Mouse (Mus musculus) layer of hippocampus, adult 8-10 months (tissue): ENCODE results near the gene Hcfc1. TPM values are rescaled to one million over a fixed set of nuclear protein-coding genes. Genes with fewer than 3 reads are reported as not detected.

Source experiments
- DNase-seq, 2 experiments: peaks; one replicate each; pipeline ENCODE4 v3.0.0; 2022; ENCODE audit warnings: low spot score in 2 of 2
- total RNA-seq, 4 experiments: library from RNA; stranded (reverse); gene quantifications; 2 replicates each; pipeline ENCODE4 v1.2.4; 2022

Hcfc1 gene
- total RNA-seq: 10 to 100 TPM; 72.7 to 77.3 (median 73.3) TPM

DNA sequence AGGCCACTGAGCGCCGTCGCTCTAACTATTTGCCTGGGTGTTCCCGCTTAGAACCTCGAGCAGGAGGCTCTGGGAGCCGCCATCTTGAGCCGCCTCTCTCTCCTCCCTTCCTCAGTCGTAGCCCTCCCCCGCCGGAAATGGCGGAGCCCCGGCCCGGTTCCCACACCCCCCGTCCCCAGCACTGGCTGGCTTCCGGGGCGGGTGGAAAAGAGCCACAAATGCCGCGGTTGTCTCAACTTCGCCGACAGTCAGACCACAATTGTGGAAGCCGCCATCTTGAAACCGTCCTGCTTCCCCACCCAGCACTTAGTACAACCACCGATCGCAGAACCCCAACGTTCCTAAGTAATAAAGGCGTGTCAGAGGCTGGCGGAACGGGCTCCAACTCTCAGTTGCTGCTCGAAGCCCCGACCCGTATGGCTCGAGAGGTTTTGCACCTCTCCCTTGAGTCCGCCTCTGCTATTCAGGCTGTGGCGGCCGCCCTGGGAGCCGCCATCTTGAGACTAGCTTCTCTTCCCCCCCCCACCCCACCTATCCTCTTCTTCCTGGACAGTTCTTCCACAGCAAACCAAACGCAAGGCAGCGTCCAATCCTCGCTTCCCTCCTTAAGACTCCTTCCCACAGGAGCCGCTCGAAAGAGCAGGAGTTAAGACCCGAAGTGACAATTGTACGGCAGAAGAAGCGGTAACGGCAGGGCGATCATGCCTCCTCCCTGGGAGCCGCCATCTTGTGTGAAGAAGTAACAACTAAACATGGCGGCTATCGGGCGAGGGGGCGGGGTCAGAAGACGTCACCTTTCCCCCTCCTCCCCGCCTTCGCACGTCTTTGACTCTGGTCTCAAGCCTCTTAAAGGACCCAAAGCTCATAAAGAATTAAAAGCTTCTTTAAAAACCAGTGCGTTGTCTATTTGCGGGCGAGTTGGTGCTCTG lies at the start of gene Hcfc1:
Gene Hcfc1 (minus strand): TSS at position 110 of the 929 bp plus-strand sequence.
- peak; percentile 89 to 92 for DNase-seq

DNA sequence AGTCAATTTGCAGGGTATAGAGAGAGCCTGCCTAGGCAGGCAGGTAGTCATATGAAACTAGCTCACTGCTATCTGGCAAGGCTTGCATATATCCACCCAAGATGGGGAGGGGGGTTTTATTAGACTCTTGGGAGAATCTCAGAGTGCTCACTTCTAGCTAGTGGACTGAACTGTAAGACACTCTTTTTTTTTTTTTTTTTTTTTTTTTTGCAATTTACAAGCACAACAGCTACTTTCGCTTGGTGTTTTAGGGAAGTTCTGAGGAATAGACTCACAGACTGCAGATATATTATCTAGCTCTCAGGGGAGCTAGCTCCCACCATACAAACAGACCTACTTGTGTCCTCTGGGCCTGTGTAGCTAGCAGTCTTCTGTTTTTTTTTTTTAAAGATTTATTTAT lies 48.4 kb upstream of the Hcfc1 start:
- no peak for DNase-seq

DNA sequence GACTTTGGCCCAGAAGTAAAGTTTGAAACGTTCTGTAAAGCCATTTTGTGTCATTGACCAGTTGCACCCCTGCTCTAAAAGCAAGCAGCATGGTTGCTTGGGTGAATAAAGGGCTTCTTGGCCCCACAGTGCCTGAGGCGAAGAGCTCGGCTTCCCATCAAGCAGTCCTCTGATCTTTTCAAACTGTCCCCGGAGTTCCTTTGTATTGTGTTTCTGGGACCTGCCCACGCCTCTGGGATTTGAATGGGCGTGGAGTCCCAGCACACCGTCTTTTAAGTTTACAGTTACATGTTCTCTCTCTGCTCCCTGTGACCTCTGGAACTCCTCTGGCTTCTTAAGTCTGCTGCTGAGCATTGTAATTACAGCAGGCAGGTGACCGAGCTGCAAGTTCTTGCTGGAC lies 41.9 kb upstream of the Hcfc1 start:
- DNase-seq: no peak

DNA sequence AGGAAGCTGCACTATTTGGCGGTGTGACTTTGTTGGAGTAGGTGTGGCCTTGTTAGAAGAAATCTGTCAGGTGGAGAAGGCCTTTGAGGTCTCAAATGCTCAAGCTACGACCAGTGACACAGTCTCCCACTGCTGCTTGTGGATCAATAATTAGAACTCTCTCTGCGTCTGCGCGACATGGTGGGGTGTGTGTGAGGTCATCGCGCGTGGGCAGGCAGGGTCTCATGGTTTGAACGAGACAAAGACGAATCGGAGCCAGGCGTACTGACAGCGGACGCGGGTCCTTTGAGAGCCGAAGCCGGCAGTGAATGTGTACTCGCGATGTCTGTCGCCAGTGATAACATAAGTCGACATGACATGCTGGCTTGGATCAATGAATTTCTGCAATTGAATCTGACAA lies 40.2 kb upstream of the Hcfc1 start:
- DNase-seq: no peak

DNA sequence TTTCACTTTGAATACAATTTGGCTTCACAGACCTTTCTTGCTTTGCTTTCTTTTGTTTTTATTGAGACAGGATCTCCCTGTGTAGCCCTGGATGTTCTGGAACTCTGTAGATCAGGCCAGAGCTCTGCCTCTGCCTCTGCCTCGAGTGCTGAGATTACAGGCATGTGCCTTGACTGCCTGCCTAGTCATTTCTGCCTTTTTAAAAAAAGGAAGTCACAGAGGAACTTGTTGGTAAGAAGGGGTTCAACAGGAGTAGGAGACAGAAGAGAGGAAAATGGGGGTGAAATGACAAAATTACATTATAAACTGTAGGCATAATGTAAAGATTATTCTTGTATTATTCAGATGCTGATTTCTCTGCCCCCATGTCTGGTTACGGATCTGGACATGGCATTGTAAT lies 37.5 kb upstream of the Hcfc1 start:
- no peak for DNase-seq

DNA sequence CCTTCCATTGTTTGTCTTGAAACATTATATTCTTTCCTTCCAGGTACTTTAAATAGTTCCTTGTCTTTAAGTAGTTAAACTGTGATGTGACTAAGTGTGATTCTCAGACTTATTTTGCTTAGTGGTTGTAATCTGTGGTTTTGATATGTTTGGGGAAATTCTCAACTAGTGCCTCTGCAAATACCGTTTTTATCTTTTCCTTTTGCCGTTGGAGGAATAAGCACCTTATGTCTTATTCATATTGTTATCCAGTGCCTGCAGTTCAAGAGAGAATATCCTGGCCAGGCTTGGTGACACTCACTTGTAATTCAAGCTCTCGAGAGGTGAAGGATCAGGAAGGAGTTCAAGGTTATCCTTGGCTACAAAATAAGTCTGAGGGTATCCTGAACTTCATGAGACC lies 34.9 kb upstream of the Hcfc1 start:
- no peak for DNase-seq

DNA sequence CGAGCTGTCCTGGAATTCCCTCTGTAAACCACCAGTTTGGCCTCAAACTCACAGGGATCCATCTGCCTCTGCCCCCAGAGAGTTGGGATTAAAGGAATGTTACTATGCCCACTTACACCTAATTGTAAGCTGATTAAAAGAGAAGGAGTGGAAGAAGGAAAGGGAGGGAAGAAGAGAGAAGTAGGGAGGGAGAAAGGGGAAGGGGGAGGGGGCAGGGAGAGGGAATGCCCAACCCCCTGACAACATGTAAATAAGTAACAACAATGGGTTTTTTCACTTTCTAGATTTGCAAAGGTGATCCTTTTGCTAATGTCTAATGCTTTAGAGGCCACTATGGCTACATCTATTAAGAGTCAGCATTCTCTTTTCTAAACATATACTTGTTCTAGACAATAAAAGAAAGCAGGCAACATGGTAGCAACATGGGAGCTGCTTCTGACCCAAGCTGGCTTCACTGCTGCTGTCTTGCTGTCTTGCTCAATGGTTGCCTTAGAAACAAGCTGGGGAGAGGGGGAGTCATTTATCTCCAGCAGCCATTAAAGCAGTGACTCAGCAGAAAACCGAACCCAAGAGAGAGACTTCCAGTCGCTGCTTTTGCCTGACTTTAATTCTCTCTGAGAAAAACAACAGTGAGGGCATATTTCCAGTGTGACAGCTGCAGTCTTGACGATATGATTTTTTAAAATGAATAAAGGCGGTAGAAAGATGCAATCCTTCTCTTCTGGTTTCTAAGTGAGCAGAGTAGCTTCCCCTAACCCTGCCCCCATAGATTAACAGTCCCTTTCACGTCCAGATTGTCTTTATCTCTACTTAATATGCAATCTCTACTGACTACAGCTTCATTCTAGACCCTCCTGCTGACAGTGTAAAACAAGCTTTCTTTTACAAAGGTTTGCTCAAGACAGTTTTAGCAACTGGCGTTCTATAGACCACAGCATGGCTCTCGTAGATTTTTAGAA lies 33.0 kb upstream of the Hcfc1 start:
- DNase-seq: peak; percentile 52 to 67

DNA sequence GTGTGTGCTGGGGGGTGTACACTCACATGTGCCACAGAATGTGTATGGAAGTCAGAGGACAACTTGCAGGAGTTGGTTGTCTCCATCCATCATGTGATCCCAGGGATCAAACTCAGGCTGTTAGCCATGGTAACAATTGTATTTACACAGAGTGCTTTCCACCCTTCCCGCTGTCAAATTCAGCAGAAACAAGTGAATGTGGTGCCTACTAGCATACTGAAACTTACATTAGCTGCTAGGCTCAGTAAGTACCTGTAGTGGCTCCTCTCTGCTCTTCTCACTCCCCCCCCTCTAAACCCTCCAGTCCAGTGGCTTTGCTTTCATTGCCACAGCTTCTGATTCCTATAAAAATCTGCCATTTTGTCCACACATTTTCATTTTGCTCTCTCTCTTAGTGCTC lies 11.6 kb upstream of the Hcfc1 start:
- no peak for DNase-seq

DNA sequence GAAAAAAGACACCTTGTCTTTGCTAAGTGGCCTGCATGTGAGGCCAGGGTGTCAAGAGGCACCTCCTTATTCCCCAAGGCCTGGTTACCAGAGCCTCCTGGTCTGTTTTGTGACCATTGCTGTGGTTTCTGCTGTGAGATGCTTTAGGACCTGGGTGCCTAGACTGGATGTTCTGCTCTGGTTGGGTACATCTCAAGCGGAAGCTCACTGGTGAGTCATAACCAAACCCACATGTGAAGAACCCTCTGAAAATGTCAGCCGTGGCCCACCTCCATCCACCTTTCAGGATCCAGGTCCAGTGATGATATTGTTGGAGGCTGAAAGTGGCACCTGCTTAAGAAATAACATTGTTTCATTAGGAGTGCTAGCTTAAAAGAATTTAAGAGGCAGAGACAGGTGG lies 10.1 kb upstream of the Hcfc1 start:
- no peak for DNase-seq

DNA sequence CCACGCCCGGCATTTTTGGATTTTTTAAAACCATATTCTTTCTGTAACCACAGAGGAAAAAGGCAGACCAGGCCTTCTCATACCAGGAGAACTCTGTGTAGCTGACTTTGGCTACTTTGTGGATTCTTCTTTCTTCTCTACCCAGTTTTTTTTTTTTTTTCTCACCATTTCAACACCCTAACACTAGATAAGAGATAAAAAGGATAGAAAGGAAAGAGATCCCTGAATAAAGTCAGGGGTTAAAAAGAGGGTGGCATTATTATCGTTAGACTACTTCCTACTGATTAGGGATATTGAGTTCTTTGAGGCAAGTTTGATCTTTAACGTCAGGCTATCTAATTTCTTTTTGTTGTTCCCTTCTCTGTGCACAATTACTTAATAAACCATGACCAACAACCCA lies 6.6 kb upstream of the Hcfc1 start:
- no peak for DNase-seq

DNA sequence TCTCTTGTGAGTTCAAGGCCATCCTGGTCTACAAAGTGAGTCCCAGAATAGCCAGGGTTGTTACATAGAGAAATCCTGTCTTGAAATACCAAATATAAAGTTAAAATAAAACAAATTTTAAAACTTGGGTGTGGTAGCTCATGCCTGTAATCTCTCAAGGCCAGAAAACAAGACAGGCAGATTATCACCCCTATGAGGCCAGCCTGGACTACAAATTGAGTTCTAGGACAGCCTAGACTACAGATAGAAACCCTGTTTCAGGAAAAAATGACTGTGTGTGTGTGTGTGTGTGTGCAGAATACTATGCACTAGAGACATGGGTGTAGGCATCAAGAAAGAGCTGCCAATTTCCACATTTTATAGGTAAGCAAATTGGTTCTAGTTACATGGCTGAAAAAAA lies 4.6 kb upstream of the Hcfc1 start:
- DNase-seq: no peak

DNA sequence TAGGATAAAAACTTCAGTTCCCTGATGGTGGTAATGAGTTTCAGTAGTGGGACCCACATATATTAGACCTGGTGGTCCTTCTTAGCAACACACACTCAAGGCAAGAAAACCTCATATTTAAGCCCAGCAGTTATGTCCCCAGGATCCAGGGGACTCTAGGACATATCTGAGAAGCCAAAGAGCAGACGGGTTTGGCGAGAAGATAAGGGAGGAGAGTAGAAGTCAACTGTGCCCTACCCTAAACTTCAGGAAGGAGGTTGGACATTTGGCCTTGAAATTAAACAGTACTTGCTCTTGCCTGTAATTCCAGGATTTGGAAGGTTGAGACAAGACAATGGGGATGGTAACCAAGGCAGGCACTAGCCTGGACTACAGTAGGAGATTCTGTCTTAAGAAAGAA lies 3.6 kb upstream of the Hcfc1 start:
- DNase-seq: no peak

DNA sequence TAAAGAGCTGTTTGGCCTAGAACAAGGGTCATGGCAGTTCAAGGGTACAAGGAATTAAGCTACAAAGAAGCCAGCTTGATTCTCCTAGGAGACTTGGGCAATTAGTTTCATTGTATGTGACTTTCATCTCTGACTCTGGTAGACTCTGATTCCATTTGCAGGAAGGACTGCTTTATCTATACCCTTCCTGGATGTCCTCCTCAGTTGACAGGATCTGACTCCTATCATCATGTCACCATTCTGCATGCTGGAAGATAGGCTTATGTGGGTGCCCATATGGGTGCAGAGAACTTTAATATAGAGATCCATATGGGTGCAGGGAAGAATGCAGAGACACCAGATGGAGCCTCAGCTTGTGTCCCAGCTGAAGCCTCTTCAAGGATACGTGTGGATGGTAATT lies 3.0 kb upstream of the Hcfc1 start:
- DNase-seq: no peak

DNA sequence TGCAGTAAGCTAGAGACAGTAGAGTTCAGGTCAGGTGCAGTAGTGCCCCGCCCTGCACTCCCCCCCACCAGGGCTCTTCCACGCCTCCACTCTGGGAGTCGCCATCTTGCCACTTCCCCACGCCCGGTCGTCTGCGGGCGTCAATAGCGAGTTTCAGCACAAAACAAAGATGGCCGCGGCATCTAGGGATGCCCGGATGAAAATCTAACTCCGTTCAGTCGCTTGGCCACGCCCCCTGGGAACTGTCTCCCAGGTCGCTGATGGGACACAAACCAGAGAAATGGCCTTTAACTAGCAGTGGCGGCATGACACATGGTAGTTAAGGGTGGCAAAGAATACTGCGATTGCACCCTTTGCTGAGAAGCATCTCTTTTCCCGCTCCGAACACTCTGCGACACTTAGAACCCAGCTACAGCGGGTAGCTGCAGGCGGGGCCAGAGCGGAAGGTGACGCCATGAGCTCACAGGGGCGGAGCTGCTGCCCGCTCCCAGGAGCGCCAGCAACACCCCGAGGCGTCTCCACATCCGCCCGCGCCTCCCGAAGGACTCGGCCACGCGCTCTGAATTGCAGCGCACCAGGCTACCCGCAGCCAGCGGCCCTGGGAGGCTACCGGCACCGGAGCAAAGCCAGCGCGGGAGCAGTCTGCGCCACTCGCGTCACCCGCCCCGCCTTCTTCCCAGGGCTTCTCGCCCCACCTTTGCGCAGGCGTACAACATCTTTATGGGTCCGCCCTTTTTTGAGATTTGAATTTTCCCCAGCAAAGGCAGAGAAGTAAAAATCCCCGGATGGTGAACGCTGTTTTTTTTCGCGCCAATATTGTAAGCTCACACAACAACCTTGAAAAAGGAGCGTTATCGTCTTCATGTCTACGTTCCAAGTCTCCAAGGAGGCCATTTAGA lies 1.3 kb upstream of the Hcfc1 start:
- DNase-seq: peak; percentile 90 to 92

DNA sequence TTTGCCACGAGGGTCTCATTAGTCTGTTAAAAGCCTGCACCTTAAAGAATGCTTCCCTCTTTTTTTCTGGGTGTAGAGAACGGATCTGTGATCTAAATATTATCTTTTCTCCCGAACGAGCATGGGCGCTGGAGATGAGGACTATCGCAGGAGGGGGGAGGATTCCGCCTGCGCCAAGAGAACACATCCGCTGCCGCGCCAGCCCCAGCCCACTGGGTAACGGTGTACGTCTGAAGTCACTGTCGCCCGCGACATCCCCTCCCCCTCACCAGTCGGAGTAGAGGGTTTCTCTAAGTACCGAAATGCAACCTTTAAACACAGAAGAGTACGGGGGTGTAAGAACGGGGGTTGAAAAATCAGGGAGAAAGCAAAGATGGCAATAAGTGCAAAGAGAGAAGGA lies 850 bp downstream of the Hcfc1 start:
- peak; percentile 64 to 67 for DNase-seq

DNA sequence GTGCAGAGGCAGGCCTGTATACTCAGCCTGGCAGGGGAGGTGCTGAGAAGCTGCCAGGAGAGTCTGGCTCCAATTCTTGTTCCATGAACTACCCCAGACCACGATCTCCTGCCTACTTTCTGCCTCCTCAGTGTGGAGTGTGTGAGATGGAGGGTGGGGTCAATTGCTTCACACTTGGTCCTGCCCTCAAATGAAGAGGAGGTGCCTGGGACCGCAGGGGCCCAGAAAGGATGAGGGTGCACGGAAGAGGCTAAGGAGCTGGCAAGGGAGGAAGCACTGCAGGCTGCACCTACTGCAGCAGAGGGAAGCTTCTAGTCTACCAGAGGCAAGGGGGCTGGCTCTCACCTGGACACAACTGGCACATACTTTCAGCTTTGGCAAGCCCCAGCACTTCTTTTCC lies 1.8 kb downstream of the Hcfc1 start:
- DNase-seq: no peak

DNA sequence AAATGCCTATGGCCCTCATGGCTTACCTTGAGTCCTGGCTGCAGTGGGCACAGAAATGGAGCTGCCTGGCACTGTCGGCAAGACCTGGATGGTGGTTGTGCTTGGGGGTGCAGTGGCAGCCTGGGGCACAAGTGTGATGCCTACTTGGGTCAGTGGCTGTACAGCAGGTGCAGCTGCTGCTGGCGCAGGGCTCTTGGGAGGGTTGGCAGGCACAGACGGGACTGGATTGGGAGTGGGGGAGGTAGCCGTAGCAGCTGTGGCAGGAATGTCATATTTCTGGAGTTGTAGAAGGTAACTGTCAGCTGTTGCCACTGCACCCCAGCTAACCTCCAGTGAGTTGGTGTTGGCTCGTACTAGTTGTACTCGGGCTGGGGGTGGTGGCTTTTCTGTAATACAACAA lies 11.2 kb downstream of the Hcfc1 start:
- DNase-seq: no peak

DNA sequence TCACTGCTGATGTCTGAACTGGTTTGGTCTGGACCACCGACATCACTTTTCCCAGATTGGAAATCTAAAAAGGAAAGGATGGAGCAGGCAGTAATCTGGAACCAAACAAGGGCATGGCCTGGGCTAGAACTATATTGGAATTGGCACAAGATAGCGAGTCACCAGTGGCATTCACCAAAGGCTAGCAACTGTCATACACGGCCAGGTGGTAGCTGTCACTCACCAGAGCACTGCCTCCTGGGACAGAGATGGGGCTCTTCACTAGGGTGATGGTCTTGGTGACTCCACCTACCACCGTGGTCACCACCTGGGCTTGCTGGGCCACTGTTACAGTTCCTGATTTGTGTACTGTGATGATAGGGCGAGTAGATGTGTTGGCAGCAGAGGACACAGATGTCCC lies 13.6 kb downstream of the Hcfc1 start:
- DNase-seq: no peak

DNA sequence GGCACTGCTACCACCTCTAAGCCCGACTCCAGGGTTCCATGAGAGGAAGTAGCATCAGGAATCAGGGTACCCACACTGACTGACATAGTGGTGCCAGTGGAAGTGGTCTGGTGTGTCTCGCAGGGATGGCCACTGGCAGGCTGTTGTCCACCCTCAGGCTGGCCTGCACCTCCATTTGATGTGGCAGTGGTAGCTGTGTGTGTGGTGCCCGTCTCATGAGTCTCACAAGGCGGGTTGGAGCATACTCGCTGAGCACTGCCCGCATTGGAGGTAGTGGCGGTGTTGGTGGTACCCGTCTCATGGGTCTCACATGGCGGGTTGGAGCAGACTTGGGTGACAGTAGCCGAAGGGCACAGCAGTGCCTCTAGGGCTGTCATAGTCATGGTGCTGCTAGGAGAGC lies 16.8 kb downstream of the Hcfc1 start:
- no peak for DNase-seq

DNA sequence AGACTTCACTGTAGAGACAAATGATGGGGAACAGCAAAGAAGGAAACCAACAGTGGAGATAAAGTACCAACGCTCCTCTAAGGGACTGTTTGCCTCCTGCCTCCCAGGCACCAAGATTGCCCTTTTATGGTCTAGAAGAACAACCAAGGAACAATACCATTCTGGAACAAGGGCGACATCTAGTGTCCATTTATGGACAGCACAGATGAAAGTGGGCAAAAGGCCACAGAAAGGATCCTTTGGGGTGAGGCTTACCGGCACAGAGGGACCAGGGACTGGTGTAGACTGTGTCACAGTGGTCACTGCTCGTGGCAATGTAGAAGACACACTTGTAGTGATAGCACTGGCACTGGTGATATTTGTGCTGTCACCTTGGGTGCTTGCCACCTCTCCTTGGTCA lies 17.5 kb downstream of the Hcfc1 start:
- DNase-seq: peak in 1 of 2 experiments; percentile 45

DNA sequence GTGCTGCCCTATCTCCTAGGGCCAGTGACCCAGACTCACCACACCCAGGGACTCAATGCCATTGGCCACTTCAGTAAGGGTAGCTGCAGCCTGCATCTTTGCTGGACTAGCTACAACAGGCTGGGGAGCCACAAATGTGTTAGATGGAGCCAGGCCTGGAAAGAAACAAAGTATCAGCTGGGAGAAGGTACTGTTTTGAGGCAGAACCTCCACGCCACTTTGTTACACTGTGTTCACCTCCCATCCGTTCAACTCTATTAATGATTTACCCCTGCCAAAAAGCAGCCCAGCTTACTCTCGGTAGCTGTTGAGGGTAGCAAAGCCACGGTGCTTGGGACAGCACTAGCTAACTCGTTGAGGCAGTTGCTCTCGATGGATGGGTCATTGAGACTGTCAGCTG lies 19.3 kb downstream of the Hcfc1 start:
- DNase-seq: no peak
